Mouse (Mus musculus) intestine, embryonic 14.5 days (tissue): ENCODE measurements around the gene Abhd15. TPM values are rescaled to one million over a fixed set of nuclear protein-coding genes. Genes with fewer than 3 reads are reported as not detected.
"Not testable (repeated sequence)": the region's sequence is repeated elsewhere in the genome, so short reads cannot be mapped to it uniquely, and the experiment has no call there.

Source experiments
- ATAC-seq: fragments of 200-750 bp; cut with Nextera tagmentation; replicated peaks from 2 replicates; pipeline ENCODE4 v1.8.0; 2017; ENCODE audit warnings: low read depth, moderate number of reproducible peaks, moderate TSS enrichment, moderate library complexity; ENCODE audit not compliant: low FRiP score, low TSS enrichment
- DNase-seq: peaks from one replicate; pipeline ENCODE4 v3.0.0-alpha.2; 2018; ENCODE audit warnings: low spot score
- H3K27ac ChIP-seq: fragments of 300-500 bp; sonication (generic); 2 replicates; pipeline ENCODE4 v1.5.1; 2014; ENCODE audit warnings: low read depth, mild to moderate bottlenecking, control low read depth
- H3K27me3 ChIP-seq: fragments of 300-500 bp; sonication (generic); replicated peaks from 2 replicates; pipeline ENCODE4 v1.6.1; 2014; ENCODE audit warnings: low read length, control low read depth; ENCODE audit not compliant: control insufficient read depth, insufficient read depth
- H3K36me3 ChIP-seq: fragments of 300-500 bp; sonication (generic); 2 replicates; pipeline ENCODE4 v1.6.1; 2014; ENCODE audit warnings: low read length, control low read depth; ENCODE audit not compliant: control insufficient read depth, insufficient read depth
- H3K4me1 ChIP-seq: fragments of 300-500 bp; sonication (generic); replicated peaks from 2 replicates; pipeline ENCODE4 v1.6.1; 2014; ENCODE audit warnings: low read length, control low read depth, mixed read lengths; ENCODE audit not compliant: control insufficient read depth, insufficient read depth
- H3K4me2 ChIP-seq: fragments of 300-500 bp; sonication (generic); 2 replicates; pipeline ENCODE4 v1.6.1; 2014; ENCODE audit warnings: low read length
- H3K4me3 ChIP-seq: fragments of 300-500 bp; sonication (generic); 2 replicates; pipeline ENCODE4 v1.5.1; 2014; ENCODE audit warnings: low read depth, low read length, control low read depth, mixed read lengths
- H3K9ac ChIP-seq: fragments of 300-500 bp; sonication (generic); 2 replicates; pipeline ENCODE4 v1.6.1; 2014; ENCODE audit warnings: mild to moderate bottlenecking, low read length
- H3K9me3 ChIP-seq: fragments of 300-500 bp; sonication (generic); 2 replicates; pipeline ENCODE4 v1.6.1; 2016; ENCODE audit warnings: low read length, control low read depth; ENCODE audit not compliant: control insufficient read depth
- WGBS: fragments of 180-500 bp; shearing (Covaris S2); extraction: QIAGEN DNeasy Blood & Tissue Kit; methylation state at CpG from one replicate; pipeline ENCODE4 v1.1.7; 2014; 5-methylcytosine and 5-hydroxymethylcytosine counted together
- polyA plus RNA-seq: library from polyadenylated mRNA; unstranded; fragments of >200 nt; fragmentation: Nextera tagmentation; extraction: Ambion mirVana; gene quantifications from 2 replicates; pipeline ENCODE4 v1.2.1, GENCODE M21; 2014

Abhd15 gene
- polyA plus RNA-seq, 1 experiment from 2014 or later: 3.2 TPM

GRCm38 (mm10) chr11:77520601-77521529 is 5.9 kb downstream of the Abhd15 start:
- Histone ChIP-seq H3K4me2 (no peak overlapping the region), H3K9me3 (no peaks in the 10 kb centered on the region), H3K4me1 (peaks cover under 1% of the 10 kb centered on the region; the same call in 1 of the 2 replicates), H3K36me3 (no peaks in the 10 kb centered on the region), H3K27ac (no peak overlapping the region), H3K4me3 (no peak overlapping the region), H3K9ac (no peak overlapping the region), H3K27me3 (peaks cover 13% of the 10 kb centered on the region)
- DNase-seq: no peak
- ATAC-seq: no peak
- 57% methylated on average over 5 of the region's 5 CpGs for WGBS

- Histone ChIP-seq H3K36me3 (no peaks in the 10 kb centered on the region), H3K4me3 (no peak overlapping the region), H3K9ac (no peak overlapping the region), H3K27me3 (no peaks in the 10 kb centered on the region), H3K9me3 (no peaks in the 10 kb centered on the region), H3K4me1 (no peaks in the 10 kb centered on the region), H3K27ac (no peak overlapping the region), H3K4me2 (no peak overlapping the region)
- DNase-seq (no peak), ATAC-seq (no peak)
- 71% methylated on average over 3 of the region's 3 CpGs for WGBS
These were observed 11.0 kb downstream of the Abhd15 start for GRCm38 (mm10) chr11:77525804-77526486.

GRCm38 (mm10) chr11:77528420-77528819 is 13.5 kb downstream of the Abhd15 start:
- not testable (repeated sequence) for DNase-seq, H3K27me3 ChIP-seq, H3K36me3 ChIP-seq, ATAC-seq, H3K27ac ChIP-seq, H3K4me1 ChIP-seq, H3K9me3 ChIP-seq, H3K9ac ChIP-seq, H3K4me2 ChIP-seq, H3K4me3 ChIP-seq
- 83% methylated on average over 3 of the region's 3 CpGs for whole genome bisulfite sequencing

- Histone ChIP-seq H3K9me3 (no peaks in the 10 kb centered on the region), H3K36me3 (peaks cover 13% of the 10 kb centered on the region; the same call in 1 of the 2 replicates), H3K4me2 (no peak overlapping the region), H3K27ac (no peak overlapping the region), H3K4me3 (no peak overlapping the region), H3K4me1 (no peaks in the 10 kb centered on the region), H3K9ac (no peak overlapping the region), H3K27me3 (no peaks in the 10 kb centered on the region)
- ATAC-seq (no peak), DNase-seq (no peak)
- WGBS: 85% methylated on average over 3 of the region's 3 CpGs
These were observed 14.7 kb downstream of the Abhd15 start for GRCm38 (mm10) chr11:77529644-77530043.

GRCm38 (mm10) chr11:77530862-77531261 is 15.9 kb downstream of the Abhd15 start:
- Histone ChIP-seq H3K27ac (no peak overlapping the region), H3K4me2 (no peak overlapping the region), H3K9ac (no peak overlapping the region), H3K27me3 (no peaks in the 10 kb centered on the region), H3K4me1 (no peaks in the 10 kb centered on the region), H3K9me3 (no peaks in the 10 kb centered on the region), H3K36me3 (peaks cover 14% of the 10 kb centered on the region), H3K4me3 (no peak overlapping the region)
- DNase-seq: no peak
- 85% methylated on average over 2 of the region's 2 CpGs for WGBS
- no peak for ATAC-seq

- 89% methylated on average over 4 of the region's 4 CpGs for WGBS
- no peak overlapping the region for H3K9ac ChIP-seq
These were observed 17.4 kb downstream of the Abhd15 start for GRCm38 (mm10) chr11:77532202-77532846.

GRCm38 (mm10) chr11:77545261-77545660 is 30.3 kb downstream of the Abhd15 start:
- ATAC-seq: no peak
- Histone ChIP-seq H3K27me3 (no peaks in the 10 kb centered on the region), H3K4me1 (no peaks in the 10 kb centered on the region), H3K4me2 (no peak overlapping the region), H3K9me3 (no peaks in the 10 kb centered on the region), H3K4me3 (no peak overlapping the region), H3K9ac (no peak overlapping the region), H3K27ac (no peak overlapping the region), H3K36me3 (peaks cover 93% of the 10 kb centered on the region)
- 95% methylated on average over 7 of the region's 7 CpGs for WGBS
- DNase-seq: no peak

More at GRCm38 (mm10) chr11:77532202-77532846, 17.4 kb downstream of the Abhd15 start:
- Histone ChIP-seq H3K4me3 (no peak overlapping the region), H3K27me3 (no peaks in the 10 kb centered on the region), H3K9me3 (no peaks in the 10 kb centered on the region), H3K27ac (no peak overlapping the region), H3K4me2 (no peak overlapping the region), H3K36me3 (peaks cover 29% of the 10 kb centered on the region), H3K4me1 (no peaks in the 10 kb centered on the region)
- DNase-seq (no peak), ATAC-seq (no peak)

- H3K27ac ChIP-seq: no peak overlapping the region
- H3K36me3 ChIP-seq: peaks cover 41% of the 10 kb centered on the region
- no peak for DNase-seq
- no peak overlapping the region for H3K9ac ChIP-seq
- ATAC-seq: no peak
- 94% methylated on average over 3 of the region's 3 CpGs for WGBS
- H3K9me3 ChIP-seq: no peaks in the 10 kb centered on the region
- H3K4me3 ChIP-seq: no peak overlapping the region
- H3K27me3 ChIP-seq: no peaks in the 10 kb centered on the region
- no peak overlapping the region for H3K4me2 ChIP-seq
- peaks cover 10% of the 10 kb centered on the region for H3K4me1 ChIP-seq
These were observed 70.3 kb downstream of the Abhd15 start for GRCm38 (mm10) chr11:77585201-77585600.
